Mouse (Mus musculus): Measurements from ENCODE around the gene Dock10. TPM values are rescaled to one million over a fixed set of nuclear protein-coding genes. Genes with fewer than 3 reads are reported as not detected.

The Dock10 gene
- total and polyA plus RNA-seq, 2 experiments: 1.0 to 6.8 TPM

DNA sequence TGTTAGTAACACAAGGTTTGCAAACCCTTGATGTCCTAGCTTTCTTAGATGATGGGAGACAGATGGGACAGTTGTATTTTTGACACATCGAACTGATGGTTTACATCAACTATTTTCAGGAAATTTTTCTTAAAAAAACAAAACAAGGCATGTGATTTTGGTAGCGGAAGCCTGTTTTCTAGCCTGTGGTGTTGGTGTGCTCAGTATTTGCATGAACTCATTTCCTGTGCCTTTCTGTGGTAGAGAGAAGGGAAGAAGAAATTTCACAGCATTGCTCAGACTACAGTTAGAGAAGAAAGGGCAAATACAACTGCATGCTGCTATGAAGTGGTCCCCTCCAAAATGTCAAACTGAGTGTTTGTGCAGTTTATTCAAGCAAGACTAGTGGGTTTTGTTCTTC lies 7.2 kb upstream of the Dock10 start:
- Histone ChIP-seq H3K79me2 (ENCODE audit: control insufficient read depth, insufficient read depth, low read length) (no peaks in the 10 kb centered on the region), H3K27me3 (ENCODE audit: control insufficient read depth, insufficient read depth, low read length) (no peaks in the 10 kb centered on the region), H3K4me3 (ENCODE audit: insufficient read depth, low read depth, low read length) (no peak overlapping the region), H3K27ac (replicated peaks; ENCODE audit: insufficient read depth, low read depth, low read length) (no peak overlapping the region), H3K4me1 (ENCODE audit: control insufficient read depth, insufficient read depth, low read length) (no peaks in the 10 kb centered on the region), H3K36me3 (ENCODE audit: control insufficient read depth, insufficient read depth, low read length) (no peaks in the 10 kb centered on the region), H3K9ac (ENCODE audit: low read depth, low read length) (no peak overlapping the region)
- 78% methylated on average over 2 of the region's 2 CpGs for WGBS
- TF ChIP-seq CTCF (IDR thresholded peaks at IDR 0.05; ENCODE audit: low read depth, low read length): no peak
- no peak for TF ChIP-seq POLR2A (IDR thresholded peaks at IDR 0.05; ENCODE audit: extremely low read depth, insufficient read depth, low read length)
- peak; percentile 9 for DNase-seq (ENCODE audit: extremely low read depth, low read depth, low spot score)

DNA sequence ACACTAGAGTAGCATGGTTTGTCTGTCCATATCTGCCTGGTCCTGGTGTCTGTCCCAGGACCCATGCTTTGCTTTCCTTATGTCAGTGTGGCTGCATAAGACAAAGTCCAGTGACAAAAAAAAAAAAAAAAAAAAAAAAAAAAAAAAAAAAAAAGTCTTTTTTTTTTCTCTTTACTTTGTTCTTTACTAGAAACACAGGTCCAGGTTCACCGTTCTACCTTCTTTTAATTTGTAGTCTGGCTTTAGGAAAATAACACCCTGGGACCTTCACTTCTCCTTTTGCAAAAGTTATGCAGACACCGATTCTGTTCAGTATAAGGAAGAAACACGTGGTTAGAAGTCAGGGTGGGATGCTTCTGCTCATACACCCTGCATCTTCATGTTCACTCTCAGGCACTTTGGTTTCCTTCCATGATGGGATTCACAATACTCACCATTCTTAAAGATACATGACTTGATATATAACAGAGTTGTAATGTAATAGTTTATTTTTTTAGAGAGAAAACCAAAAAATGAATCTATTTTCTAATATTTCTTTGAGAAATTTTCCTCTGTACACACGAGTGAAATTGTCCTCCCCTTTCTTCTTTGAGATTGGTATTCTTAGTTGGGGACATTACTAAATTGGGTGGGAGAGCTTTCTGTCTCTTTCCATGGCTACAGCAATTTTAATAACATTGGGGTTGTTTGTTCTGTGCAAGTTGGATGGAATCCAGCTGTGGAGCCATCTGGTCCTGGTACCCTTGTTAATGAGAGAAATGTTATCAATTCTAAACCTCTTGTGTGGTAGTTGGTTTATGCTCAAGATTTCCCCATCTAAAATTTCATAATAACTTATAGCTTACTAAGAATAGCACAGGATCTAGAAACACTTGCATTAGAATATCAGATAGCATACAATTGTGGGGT lies 5.0 kb upstream of the Dock10 start:
- no peak for DNase-seq (ENCODE audit: extremely low read depth, low read depth, low spot score)
- TF ChIP-seq CTCF (IDR thresholded peaks at IDR 0.05; ENCODE audit: low read depth, low read length) (no peak), POLR2A (IDR thresholded peaks at IDR 0.05; ENCODE audit: extremely low read depth, insufficient read depth, low read length) (no peak)
- no peak overlapping the region for H3K27ac ChIP-seq (replicated peaks; ENCODE audit: insufficient read depth, low read depth, low read length)
- H3K4me3 ChIP-seq (ENCODE audit: insufficient read depth, low read depth, low read length): no peak overlapping the region
- H3K36me3 ChIP-seq (ENCODE audit: control insufficient read depth, insufficient read depth, low read length): no peaks in the 10 kb centered on the region
- no peaks in the 10 kb centered on the region for H3K4me1 ChIP-seq (ENCODE audit: control insufficient read depth, insufficient read depth, low read length)
- H3K27me3 ChIP-seq (ENCODE audit: control insufficient read depth, insufficient read depth, low read length): peaks cover 6% of the 10 kb centered on the region; the same call in 1 of the 2 replicates
- H3K79me2 ChIP-seq (ENCODE audit: control insufficient read depth, insufficient read depth, low read length): no peaks in the 10 kb centered on the region
- WGBS: 64% methylated on average over 4 of the region's 4 CpGs
- H3K9ac ChIP-seq (ENCODE audit: low read depth, low read length): no peak overlapping the region

DNA sequence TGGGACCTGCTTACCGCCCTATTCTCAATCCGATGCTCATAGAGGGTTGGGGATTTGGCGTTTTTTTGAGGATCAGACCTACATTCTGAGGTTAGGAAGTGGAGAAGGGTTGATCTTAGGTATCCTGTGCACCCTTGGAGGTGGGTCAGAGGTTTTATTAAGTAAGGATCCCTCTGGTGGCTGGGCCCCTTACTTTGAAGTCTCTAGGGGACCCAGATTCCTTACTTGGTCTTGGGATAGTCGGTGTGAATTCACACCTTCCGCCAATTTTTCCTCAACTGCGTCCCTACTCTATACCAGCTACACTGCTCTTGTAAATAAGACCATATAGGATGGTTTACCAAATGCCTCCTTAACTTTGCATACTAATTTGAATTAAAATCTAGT lies 464 bp upstream of the Dock10 start:
- Histone ChIP-seq H3K4me1 (ENCODE audit: control insufficient read depth, insufficient read depth, low read length) (no peaks in the 10 kb centered on the region), H3K27me3 (ENCODE audit: control insufficient read depth, insufficient read depth, low read length) (peaks cover 10% of the 10 kb centered on the region; the same call in 1 of the 2 replicates), H3K27ac (replicated peaks; ENCODE audit: insufficient read depth, low read depth, low read length) (no peak overlapping the region), H3K79me2 (ENCODE audit: control insufficient read depth, insufficient read depth, low read length) (no peaks in the 10 kb centered on the region), H3K36me3 (ENCODE audit: control insufficient read depth, insufficient read depth, low read length) (no peaks in the 10 kb centered on the region), H3K9ac (ENCODE audit: low read depth, low read length) (no peak overlapping the region), H3K4me3 (ENCODE audit: insufficient read depth, low read depth, low read length) (peak overlapping the region; percentile 62; the same call in 1 of the 2 replicates)
- no peak for TF ChIP-seq POLR2A (IDR thresholded peaks at IDR 0.05; ENCODE audit: extremely low read depth, insufficient read depth, low read length)
- TF ChIP-seq CTCF (IDR thresholded peaks at IDR 0.05; ENCODE audit: low read depth, low read length): no peak
- DNase-seq (ENCODE audit: extremely low read depth, low read depth, low spot score): no peak
- WGBS: 11% methylated on average over 6 of the region's 6 CpGs

DNA sequence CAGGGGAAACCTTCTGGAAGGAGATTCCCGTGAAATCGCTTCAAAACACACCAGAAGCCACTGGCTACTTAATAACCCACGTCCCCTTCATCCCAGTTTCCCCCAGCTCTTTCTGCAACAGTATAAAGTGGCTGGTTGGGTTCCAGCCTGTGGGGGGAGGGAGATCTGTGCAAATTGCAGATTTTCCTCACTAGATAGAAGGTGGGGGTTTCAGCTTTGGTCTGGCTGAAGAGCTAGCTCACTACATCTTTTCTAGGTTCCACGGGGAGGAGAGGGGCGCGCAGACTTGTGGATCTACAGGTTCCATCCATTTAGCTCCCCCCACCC lies 714 bp downstream of the Dock10 start:
- H3K4me3 ChIP-seq (ENCODE audit: insufficient read depth, low read depth, low read length): peak overlapping the region; percentile 62; the same call in 1 of the 2 replicates
- H3K79me2 ChIP-seq (ENCODE audit: control insufficient read depth, insufficient read depth, low read length): no peaks in the 10 kb centered on the region
- peaks cover 10% of the 10 kb centered on the region; the same call in 1 of the 2 replicates for H3K27me3 ChIP-seq (ENCODE audit: control insufficient read depth, insufficient read depth, low read length)
- no peaks in the 10 kb centered on the region for H3K4me1 ChIP-seq (ENCODE audit: control insufficient read depth, insufficient read depth, low read length)
- 1% methylated on average over 6 of the region's 6 CpGs for WGBS
- no peak overlapping the region for H3K27ac ChIP-seq (replicated peaks; ENCODE audit: insufficient read depth, low read depth, low read length)
- H3K9ac ChIP-seq (ENCODE audit: low read depth, low read length): no peak overlapping the region
- DNase-seq (ENCODE audit: extremely low read depth, low read depth, low spot score): no peak
- no peaks in the 10 kb centered on the region for H3K36me3 ChIP-seq (ENCODE audit: control insufficient read depth, insufficient read depth, low read length)
- TF ChIP-seq POLR2A (IDR thresholded peaks at IDR 0.05; ENCODE audit: extremely low read depth, insufficient read depth, low read length) (no peak), CTCF (IDR thresholded peaks at IDR 0.05; ENCODE audit: low read depth, low read length) (no peak)

DNA sequence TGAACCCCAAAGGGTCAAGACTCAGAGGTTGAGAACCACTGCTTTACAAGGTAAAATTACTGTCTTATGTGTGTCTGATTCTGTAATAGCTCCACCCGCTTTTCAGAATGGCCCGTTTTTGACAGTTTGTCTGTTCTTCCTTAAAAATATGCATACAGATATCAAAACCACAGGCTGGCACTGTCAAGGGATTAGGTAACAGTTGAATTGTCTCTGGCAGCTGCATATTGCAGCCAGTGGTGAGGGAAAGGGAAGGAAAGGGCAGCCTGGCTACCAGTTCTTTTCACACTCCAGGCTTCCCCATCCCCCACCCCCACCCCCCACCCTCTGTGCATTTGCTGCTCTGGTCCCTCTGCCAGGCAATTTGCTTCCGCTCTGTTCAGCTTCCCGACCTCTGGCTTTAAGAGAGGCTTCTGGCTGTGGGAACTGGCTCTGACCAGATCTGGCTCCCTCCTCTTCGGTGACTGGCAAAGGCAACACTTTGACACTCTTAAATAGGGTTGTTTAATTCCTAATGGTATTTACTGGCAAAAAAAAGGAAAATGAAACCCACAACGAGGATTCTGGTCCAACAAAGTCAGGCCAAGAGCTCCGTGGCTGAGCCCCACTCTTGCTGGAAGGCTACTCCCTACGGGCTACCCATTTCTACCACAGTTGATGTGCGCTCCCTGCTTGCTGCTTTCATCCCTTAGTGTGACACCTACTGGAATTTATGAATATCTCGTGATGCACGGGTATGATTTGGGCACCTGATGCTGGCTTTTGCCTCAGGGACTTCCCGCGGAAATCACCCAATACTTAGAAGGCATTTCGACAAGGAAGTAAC lies 1.3 kb downstream of the Dock10 start:
- TF ChIP-seq CTCF (IDR thresholded peaks at IDR 0.05; ENCODE audit: low read depth, low read length) (no peak), POLR2A (IDR thresholded peaks at IDR 0.05; ENCODE audit: extremely low read depth, insufficient read depth, low read length) (no peak)
- Histone ChIP-seq H3K9ac (ENCODE audit: low read depth, low read length) (no peak overlapping the region), H3K4me3 (ENCODE audit: insufficient read depth, low read depth, low read length) (0 out of 2 replicates have a peak overlapping the region, but pooled peaks have one; percentile 10), H3K27me3 (ENCODE audit: control insufficient read depth, insufficient read depth, low read length) (peaks cover 10% of the 10 kb centered on the region; the same call in 1 of the 2 replicates), H3K79me2 (ENCODE audit: control insufficient read depth, insufficient read depth, low read length) (no peaks in the 10 kb centered on the region), H3K36me3 (ENCODE audit: control insufficient read depth, insufficient read depth, low read length) (no peaks in the 10 kb centered on the region), H3K27ac (replicated peaks; ENCODE audit: insufficient read depth, low read depth, low read length) (no peak overlapping the region), H3K4me1 (ENCODE audit: control insufficient read depth, insufficient read depth, low read length) (no peaks in the 10 kb centered on the region)
- 9% methylated on average over 14 of the region's 14 CpGs for WGBS
- DNase-seq (ENCODE audit: extremely low read depth, low read depth, low spot score): no peak
